8 mouse cellular contexts compared by ENCODE assay signal in the genomic region with DNA sequence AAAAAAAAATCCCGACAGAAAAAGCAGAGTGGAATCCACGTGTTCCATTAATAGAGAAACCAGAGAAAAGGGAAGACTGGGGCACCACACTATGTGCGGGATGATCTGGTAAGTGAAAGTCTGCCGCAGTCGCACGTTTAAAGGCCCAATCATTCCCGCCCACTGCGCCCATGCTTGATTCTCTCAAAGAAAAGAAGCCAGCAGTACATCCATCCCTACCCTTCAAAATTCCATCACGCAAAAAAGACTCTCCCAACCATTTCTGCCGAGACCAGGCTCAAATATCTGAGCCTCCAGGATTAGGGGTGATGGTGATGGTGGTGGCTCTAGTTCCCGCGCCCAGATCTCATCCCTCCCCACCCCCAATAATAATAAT. TPM values are rescaled to one million over a fixed set of nuclear protein-coding genes. Genes with fewer than 3 reads are reported as not detected.
DNase-seq lines count a peak whose midpoint lies in the region; ATAC-seq and TF ChIP-seq lines count a peak whose summit lies in the region.

No protein-coding gene starts in this region.

- DNase-seq in CD4-positive, CD25-positive, alpha-beta regulatory T cell, adult 2 months (ENCODE audit: low read depth, low spot score), result peak; percentile 14
- peak; percentile 34 for DNase-seq in lung, embryonic 14.5 days
- no peak for DNase-seq in lung, postnatal 36 days
- DNase-seq in limb, embryonic 14.5 days (ENCODE audit: low spot score), result no peak
- peak; percentile 29 for DNase-seq in retina, postnatal 1 day
- no peak for DNase-seq in c-Kit-positive CD71-positive TER-119-positive erythroid progenitor cells, embryonic 14.5 days (ENCODE audit: low spot score)

- no peaks in the 10 kb centered on the region for H3K4me1 ChIP-seq in lung, embryonic 14.5 days (ENCODE audit: insufficient read depth)
- H3K4me1 ChIP-seq in forebrain, embryonic 16.5 days (replicated peaks; ENCODE audit: control insufficient read depth, insufficient read depth, low read length), result peaks cover 8% of the 10 kb centered on the region
- no peaks in the 10 kb centered on the region for H3K4me1 ChIP-seq in limb, embryonic 14.5 days (ENCODE audit: control insufficient read depth, insufficient read depth, low read length)

- TF ChIP-seq POLR2A in limb, embryonic 14.5 days (IDR thresholded peaks at IDR 0.05; ENCODE audit: borderline replicate concordance, extremely low read depth, insufficient read depth, insufficient read length), result no peak

- peak overlapping the region; percentile 59 for H3K4me2 ChIP-seq in lung, embryonic 14.5 days
- peak overlapping the region; percentile 56 for H3K4me2 ChIP-seq in forebrain, embryonic 16.5 days (ENCODE audit: low read length)
- peak overlapping the region; percentile 49 for H3K4me2 ChIP-seq in limb, embryonic 14.5 days (replicated peaks; ENCODE audit: low read depth, low read length, severe bottlenecking)

- H3K27ac ChIP-seq in lung, embryonic 14.5 days (ENCODE audit: low read depth), result peak overlapping the region; percentile 82
- H3K27ac ChIP-seq in forebrain, embryonic 16.5 days (ENCODE audit: low read length), result peak overlapping the region; percentile 94
- no peak overlapping the region for H3K27ac ChIP-seq in limb, embryonic 14.5 days (replicated peaks; ENCODE audit: low read depth, low read length)

- no peaks in the 10 kb centered on the region for H3K27me3 ChIP-seq in lung, embryonic 14.5 days (ENCODE audit: insufficient read depth, low read length)
- no peaks in the 10 kb centered on the region for H3K27me3 ChIP-seq in forebrain, embryonic 16.5 days (replicated peaks; ENCODE audit: control insufficient read depth, insufficient read depth, low read length)
- H3K27me3 ChIP-seq in limb, embryonic 14.5 days (ENCODE audit: control insufficient read depth, insufficient read depth, low read length), result no peaks in the 10 kb centered on the region

- no peak for ATAC-seq in CD4-positive, CD25-positive, alpha-beta regulatory T cell, adult 4 months
- no peak for ATAC-seq in lung, embryonic 14.5 days (ENCODE audit: insufficient read depth)
- ATAC-seq in forebrain, embryonic 16.5 days, result peak; percentile 16; the same call in 1 of the 2 replicates
- no peak for ATAC-seq in limb, embryonic 14.5 days (ENCODE audit: low FRiP score, low read depth)

- TF ChIP-seq CTCF in lung, embryonic 14.5 days (IDR thresholded peaks at IDR 0.05; ENCODE audit: low read depth), result no peak

- H3K36me3 ChIP-seq in lung, embryonic 14.5 days (ENCODE audit: insufficient read depth), result no peaks in the 10 kb centered on the region
- H3K36me3 ChIP-seq in forebrain, embryonic 16.5 days (ENCODE audit: control insufficient read depth, insufficient read depth), result no peaks in the 10 kb centered on the region
- H3K36me3 ChIP-seq in limb, embryonic 14.5 days (ENCODE audit: control insufficient read depth, insufficient read depth, low read length), result no peaks in the 10 kb centered on the region

- H3K9ac ChIP-seq in lung, embryonic 14.5 days, result peak overlapping the region; percentile 78
- H3K9ac ChIP-seq in forebrain, embryonic 16.5 days (replicated peaks; ENCODE audit: low read depth, low read length), result peak overlapping the region; percentile 72
- peak overlapping the region; percentile 72 for H3K9ac ChIP-seq in limb, embryonic 14.5 days (ENCODE audit: low read depth, low read length, severe bottlenecking)

- peak overlapping the region; percentile 65 for H3K4me3 ChIP-seq in lung, embryonic 14.5 days (ENCODE audit: low read depth, low read length)
- H3K4me3 ChIP-seq in forebrain, embryonic 16.5 days (replicated peaks; ENCODE audit: low read length), result peak overlapping the region; percentile 60
- H3K4me3 ChIP-seq in limb, embryonic 14.5 days (replicated peaks; ENCODE audit: low read length), result peak overlapping the region; percentile 57

- no peaks in the 10 kb centered on the region for H3K9me3 ChIP-seq in lung, embryonic 14.5 days (ENCODE audit: low read depth, low read length)
- H3K9me3 ChIP-seq in forebrain, embryonic 16.5 days (ENCODE audit: control insufficient read depth, low read length), result no peaks in the 10 kb centered on the region
- no peaks in the 10 kb centered on the region for H3K9me3 ChIP-seq in limb, embryonic 14.5 days (ENCODE audit: control insufficient read depth, low read length)

- WGBS in lung, embryonic 14.5 days, result 11% methylated on average over 12 of the region's 12 CpGs
- 14% methylated on average over 12 of the region's 12 CpGs for WGBS in forebrain, embryonic 16.5 days
- 14% methylated on average over 12 of the region's 12 CpGs for WGBS in limb, embryonic 14.5 days

RNA-seq across cellular contexts. Expression of gene Sms, which starts 1.3 kb away (rescaled TPM):
- polyA plus RNA-seq in CD4-positive, CD25-positive, alpha-beta regulatory T cell, adult 4 months (2017; shearing (Covaris generic)), result 10 to 100 TPM; 46.7 to 62.0 TPM
- polyA plus RNA-seq in lung, embryonic 14.5 days (2014; fragmentation: Nextera tagmentation; extraction: Ambion mirVana), result 81.1 and 95.3 TPM in 2 replicates
- polyA plus RNA-seq in forebrain, embryonic 16.5 days (2015; fragmentation: Nextera tagmentation; extraction: Ambion mirVana), result 91.3 and 99.7 TPM in 2 replicates
- 61.0 and 64.6 TPM in 2 replicates for polyA plus RNA-seq in limb, embryonic 14.5 days (2012; rRNA removed)
- 54.8 and 57.0 TPM in 2 replicates for polyA plus RNA-seq in limb, embryonic 14.5 days (2014; fragmentation: Nextera tagmentation; extraction: Ambion mirVana)

Comparison
In these comparisons a context has a peak if more than half of its experiments do, and no peak if none do; other contexts are left out.
1. DNase-seq: peak in CD4-positive, CD25-positive, alpha-beta regulatory T cell, adult 2 months (single experiment), lung, embryonic 14.5 days (single experiment) and retina, postnatal 1 day (single experiment); none in lung, postnatal 36 days (single experiment), limb, embryonic 14.5 days (single experiment) and c-Kit-positive CD71-positive TER-119-positive erythroid progenitor cells, embryonic 14.5 days (single experiment).
2. Peak in every context shown above with its lines, with median percentiles within 50 percentile points of each other: H3K4me2 ChIP-seq, H3K4me3 ChIP-seq and H3K9ac ChIP-seq.